Mouse (Mus musculus) kidney, adult 11 months (tissue): ENCODE measurements around the gene Bpgm.

Experiments
- DNase-seq: peaks from one replicate; pipeline ENCODE4 v3.0.0; 2022

Gene Bpgm

GRCm38 (mm10) chr6:34533055-34533454, 57.0 kb downstream of the Bpgm start:
- DNase-seq, result no peak

DNA sequence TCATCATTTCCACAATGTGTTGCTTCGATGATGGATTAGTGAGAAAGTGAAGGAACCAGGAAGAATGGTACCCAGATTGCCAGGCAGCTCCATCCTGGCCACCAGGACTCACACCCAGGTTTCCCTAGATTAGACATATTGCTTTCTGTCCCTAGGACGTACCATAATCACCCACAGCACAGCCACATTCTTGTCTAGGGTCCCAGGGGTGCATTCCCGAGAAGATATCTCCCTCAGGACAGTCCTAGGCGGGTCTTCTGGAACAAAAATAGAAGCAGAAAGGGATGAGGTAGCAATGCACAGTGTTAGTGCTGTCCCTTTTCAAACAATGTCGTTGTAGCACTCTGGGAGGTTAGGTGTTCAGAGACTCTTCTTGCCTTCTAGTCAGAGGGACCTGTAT, 57.9 kb downstream of the Bpgm start:
- no peak for DNase-seq

- DNase-seq, result no peak
Observed at GRCm38 (mm10) chr6:34542866-34543265, 66.9 kb downstream of the Bpgm start.

- DNase-seq, result peak; percentile 7
Observed at GRCm38 (mm10) chr6:34543303-34544206, 67.5 kb downstream of the Bpgm start.

- DNase-seq, result no peak
Observed at GRCm38 (mm10) chr6:34544207-34544602, 68.2 kb downstream of the Bpgm start.

- no peak for DNase-seq
Observed at GRCm38 (mm10) chr6:34545286-34545685, 69.3 kb downstream of the Bpgm start.

DNA sequence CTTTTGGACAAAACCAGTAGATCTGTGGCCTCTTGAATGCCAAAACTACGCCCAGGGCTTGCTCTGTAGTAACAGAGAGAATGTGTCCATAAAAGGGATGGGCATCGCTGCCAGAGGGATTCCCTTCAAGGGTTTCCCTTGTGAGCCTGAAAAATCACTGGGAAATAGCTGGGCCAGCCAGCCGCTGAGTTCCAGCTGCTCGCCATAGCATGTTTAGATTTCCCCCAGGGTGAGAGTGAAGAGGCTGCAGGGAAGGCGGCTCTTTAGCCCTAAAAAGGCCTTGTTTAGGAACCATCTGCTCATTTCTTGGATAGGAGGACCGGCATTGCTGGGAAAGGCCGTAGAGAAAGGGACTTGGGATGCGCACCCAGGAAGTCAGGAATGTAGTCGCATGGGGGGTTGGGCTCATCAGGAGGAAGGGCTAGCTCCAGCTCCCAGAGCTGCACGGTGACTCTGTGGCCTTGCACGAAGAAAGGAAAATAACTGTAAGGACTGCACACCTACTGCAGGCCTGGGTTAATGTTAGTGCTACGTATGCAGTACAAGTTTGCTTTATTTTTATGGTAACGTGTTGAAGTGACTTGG, 72.5 kb downstream of the Bpgm start:
- no peak for DNase-seq

GRCm38 (mm10) chr6:34549017-34549416, 73.0 kb downstream of the Bpgm start:
- peak; percentile 18 for DNase-seq

GRCm38 (mm10) chr6:34552489-34553157, 76.6 kb downstream of the Bpgm start:
- no peak for DNase-seq

DNA sequence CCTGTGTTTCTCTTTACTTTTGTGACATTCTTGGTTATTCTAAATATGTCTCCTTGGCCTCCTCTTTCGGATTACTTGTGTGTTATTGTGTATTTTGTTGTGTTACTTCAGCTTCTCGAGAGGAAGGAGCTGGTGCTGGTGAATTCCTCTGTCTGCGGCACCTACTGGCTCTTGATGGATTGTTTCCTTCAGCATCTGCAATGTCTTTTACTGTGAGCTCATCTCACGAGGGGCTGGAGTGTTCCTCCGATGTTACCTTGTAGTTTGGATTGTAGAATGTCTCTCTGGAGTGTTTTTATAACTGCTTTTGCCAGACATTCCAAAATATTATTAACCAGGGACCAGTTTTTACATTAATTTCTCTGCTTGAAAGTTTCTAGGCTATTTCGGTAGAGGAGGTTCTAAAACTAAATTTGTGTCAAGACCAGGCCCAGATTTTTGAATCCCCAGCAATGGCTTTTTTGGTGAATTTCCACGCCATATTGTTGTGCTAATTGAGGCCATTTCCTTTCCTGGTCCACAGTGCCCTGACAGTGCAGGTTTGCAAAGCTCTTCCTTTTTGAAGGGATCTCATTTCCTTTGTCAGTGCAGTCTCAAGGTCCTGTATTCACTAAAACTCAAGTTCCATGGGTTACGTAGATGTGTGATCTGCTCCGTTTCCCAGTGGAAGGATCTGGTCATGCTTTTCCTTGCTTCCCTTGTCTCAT, 78.4 kb downstream of the Bpgm start:
- no peak for DNase-seq
